In genomic region chr9:64639664-64640063, GRCm38 (mm10) we compare ENCODE assay signal across 10 mouse cellular contexts.
DNase-seq lines count a peak whose midpoint lies in the region; ATAC-seq lines count a peak whose summit lies in the region.
"Had no signal": no experiment of that assay in that cellular context is flagged by ENCODE, and none has a peak within 500 bp of the region (broad histone marks: within the 10 kb centered on the region; RNA-seq: fewer than 3 reads in every experiment).

No protein-coding gene starts in this region.

- ATAC-seq in liver, embryonic 12.5 days, result no peak
- peak; percentile 63; the same call in 1 of the 2 replicates for ATAC-seq in common myeloid progenitor, adult 5-6 weeks (replicated peaks; ENCODE audit: low read depth, poor library complexity, severe bottlenecking)
- ATAC-seq in hematopoietic stem cell, adult 5-6 weeks (replicated peaks in 1 of 2; ENCODE audit: insufficient read depth in 1 of 2, low FRiP score in 2 of 2, low TSS enrichment in 1 of 2, low read depth in 1 of 2, poor library complexity in 2 of 2, severe bottlenecking in 2 of 2), result peak; percentile 36 to 44; a peak in 1 of 4 replicates

- H3K9ac ChIP-seq in liver, embryonic 12.5 days, result no peak overlapping the region
- H3K9ac ChIP-seq: heart, embryonic 13.5 days; neural tube, embryonic 12.5 days had no signal

- H3K9me3 ChIP-seq in liver, embryonic 12.5 days (replicated peaks), result no peaks in the 10 kb centered on the region
- H3K9me3 ChIP-seq: heart, embryonic 13.5 days; neural tube, embryonic 12.5 days had no signal

- H3K4me1 ChIP-seq in liver, embryonic 12.5 days, result peaks cover 12% of the 10 kb centered on the region

- peaks cover 61% of the 10 kb centered on the region for H3K27me3 ChIP-seq in liver, embryonic 12.5 days (replicated peaks)

- intact Hi-C loops in left cerebral cortex, postnatal 14 days (cut with DNase I), result loop anchor here (1.0 to 10.0 kb wide), 3 partner anchors 115 to 293 kb away; no protein-coding TSS in a partner anchor

- DNase-seq in liver (peak; percentile 30), ZHBTc4 (ENCODE audit: low read depth, low spot score) (peak; percentile 85)
- DNase-seq in left cerebral cortex, postnatal 14 days (ENCODE audit: low spot score in 2 of 2), result peak; percentile 45 to 69
- DNase-seq in right cerebral cortex, adult 18-20 months, result peak; percentile 34
- DNase-seq in ovary, postnatal 36 days (ENCODE audit: low spot score), result no peak

- 12% methylated on average over 5 of the region's 5 CpGs for WGBS in liver, embryonic 12.5 days (ENCODE audit: insufficient replicate concordance)

- H3K4me2 ChIP-seq in liver, embryonic 12.5 days, result no peak overlapping the region
- H3K4me2 ChIP-seq: heart, embryonic 13.5 days; neural tube, embryonic 12.5 days had no signal

- no peak overlapping the region for H3K4me3 ChIP-seq in liver, embryonic 12.5 days
- H3K4me3 ChIP-seq: heart, embryonic 13.5 days; neural tube, embryonic 12.5 days had no signal

- no peaks in the 10 kb centered on the region for H3K36me3 ChIP-seq in liver, embryonic 12.5 days
- H3K36me3 ChIP-seq: heart, embryonic 13.5 days; neural tube, embryonic 12.5 days had no signal

- H3K27ac ChIP-seq in liver, embryonic 12.5 days, result no peak overlapping the region
- H3K27ac ChIP-seq: heart, embryonic 13.5 days; neural tube, embryonic 12.5 days had no signal
